Mouse (Mus musculus): ENCODE measurements around the gene Gpr135.

- no peak for TF ChIP-seq CTCF (IDR thresholded peaks at IDR 0.05; ENCODE audit: low read depth, low read length)
- TF ChIP-seq POLR2A (IDR thresholded peaks at IDR 0.05; ENCODE audit: borderline replicate concordance, low read depth, low read length): no peak
Measured at GRCm38 (mm10) chr12:72036097-72036661, 34.7 kb downstream of the Gpr135 start.
